Mouse (Mus musculus): ENCODE measurements around the gene Scarb1. TPM values are rescaled to one million over a fixed set of nuclear protein-coding genes. Genes with fewer than 3 reads are reported as not detected.
"Not testable (repeated sequence)": the region's sequence is repeated elsewhere in the genome, so short reads cannot be mapped to it uniquely, and the experiment has no call there.

Scarb1 gene
- polyA plus RNA-seq (2012; rRNA removed): 13.2 and 19.2 TPM in 2 replicates

DNA sequence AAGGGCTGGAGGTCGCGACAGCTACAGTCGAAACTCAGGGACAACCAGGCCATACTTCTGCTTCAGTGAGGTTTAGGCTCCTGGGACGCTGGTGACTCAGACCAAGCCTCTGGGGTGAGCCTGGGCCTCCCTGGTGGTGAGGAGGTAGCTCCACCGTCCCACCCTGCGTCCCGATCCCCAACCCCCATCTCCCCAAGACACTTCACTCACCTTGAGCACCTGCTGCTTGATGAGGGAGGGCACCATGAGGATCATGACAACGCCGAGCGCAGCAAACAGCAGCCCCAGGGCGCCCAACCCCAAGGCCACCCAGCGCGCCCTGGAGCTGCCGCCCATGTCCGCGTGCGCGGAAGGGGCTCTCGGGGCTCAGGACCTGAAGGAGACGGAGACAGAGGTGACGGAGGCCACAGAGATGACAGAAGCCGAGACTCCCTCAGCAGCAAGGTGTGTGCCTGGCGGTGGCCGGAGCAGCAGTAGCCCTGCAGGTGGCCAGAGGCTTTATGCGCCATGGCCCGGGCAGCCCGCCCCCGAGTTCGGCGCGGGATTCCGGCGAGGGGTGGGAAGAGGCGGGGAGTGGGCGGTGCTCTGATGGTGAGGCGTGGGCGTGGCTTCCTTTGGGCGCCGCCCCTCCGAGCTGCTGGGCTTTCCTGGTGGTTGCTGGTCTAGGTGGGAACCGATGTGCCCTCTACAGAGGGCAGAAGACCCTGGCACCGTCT is at the start of gene Scarb1:
Gene Scarb1 (minus strand): TSS at position 548 of the 716 bp plus-strand sequence.
- no peak for DNase-seq (ENCODE audit: low read depth, low spot score)
- WGBS: under 1% methylated on average over 42 of the region's 42 CpGs

- DNase-seq (ENCODE audit: low read depth, low spot score): peak; percentile 93
- WGBS: under 1% methylated on average over 69 of the region's 69 CpGs
These were observed 48.9 kb upstream of the Scarb1 start, which contains the start of gene Ubc for GRCm38 (mm10) chr5:125389579-125390441. Gene Ubc (minus strand): TSS chr5:125390202.

- WGBS: under 1% methylated on average over 41 of the region's 41 CpGs
- no peak for DNase-seq (ENCODE audit: low read depth, low spot score)
These were observed 48.3 kb upstream of the Scarb1 start, which contains the start of gene Gm10382 for GRCm38 (mm10) chr5:125389131-125389578. Gene Gm10382 (plus strand): TSS chr5:125389322.

- 2% methylated on average over 13 of the region's 13 CpGs for WGBS
- DNase-seq (ENCODE audit: low read depth, low spot score): no peak
These were observed 47.6 kb upstream of the Scarb1 start for GRCm38 (mm10) chr5:125388358-125389092.

DNA sequence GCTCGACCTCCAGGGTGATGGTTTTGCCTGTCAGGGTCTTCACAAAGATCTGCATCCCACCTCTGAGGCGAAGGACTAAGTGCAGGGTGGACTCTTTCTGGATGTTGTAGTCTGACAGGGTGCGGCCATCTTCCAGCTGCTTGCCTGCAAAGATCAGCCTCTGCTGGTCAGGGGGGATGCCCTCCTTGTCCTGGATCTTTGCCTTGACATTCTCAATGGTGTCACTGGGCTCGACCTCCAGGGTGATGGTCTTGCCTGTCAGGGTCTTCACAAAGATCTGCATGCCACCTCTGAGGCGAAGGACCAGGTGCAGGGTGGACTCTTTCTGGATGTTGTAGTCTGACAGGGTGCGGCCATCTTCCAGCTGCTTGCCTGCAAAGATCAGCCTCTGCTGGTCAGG is 46.4 kb upstream of the Scarb1 start:
- WGBS: 64% methylated on average over 5 of the region's 6 CpGs
- not testable (repeated sequence) for DNase-seq (ENCODE audit: low read depth, low spot score)

- no peak for DNase-seq (ENCODE audit: low read depth, low spot score)
- 33% methylated on average over 8 of the region's 8 CpGs for WGBS
These were observed 44.5 kb upstream of the Scarb1 start for GRCm38 (mm10) chr5:125385215-125385940.

GRCm38 (mm10) chr5:125384512-125385214 is 43.8 kb upstream of the Scarb1 start:
- WGBS: 49% methylated on average over 2 of the region's 2 CpGs
- DNase-seq (ENCODE audit: low read depth, low spot score): no peak

- 41% methylated on average over 3 of the region's 3 CpGs for WGBS
These were observed 42.9 kb upstream of the Scarb1 start for GRCm38 (mm10) chr5:125383637-125384420.

GRCm38 (mm10) chr5:125382673-125383558 is 42.0 kb upstream of the Scarb1 start:
- WGBS: 24% methylated on average over 6 of the region's 6 CpGs
- DNase-seq (ENCODE audit: low read depth, low spot score): no peak

More at GRCm38 (mm10) chr5:125383637-125384420, 42.9 kb upstream of the Scarb1 start:
- no peak for DNase-seq (ENCODE audit: low read depth, low spot score)

- WGBS: 30% methylated on average over 5 of the region's 5 CpGs
- no peak for DNase-seq (ENCODE audit: low read depth, low spot score)
These were observed 41.2 kb upstream of the Scarb1 start for GRCm38 (mm10) chr5:125381954-125382672.

GRCm38 (mm10) chr5:125378919-125379318 is 38.0 kb upstream of the Scarb1 start:
- 64% methylated on average over 5 of the region's 5 CpGs for WGBS
- DNase-seq (ENCODE audit: low read depth, low spot score): no peak

- 74% methylated on average over 7 of the region's 7 CpGs for WGBS
- no peak for DNase-seq (ENCODE audit: low read depth, low spot score)
These were observed 36.3 kb upstream of the Scarb1 start for GRCm38 (mm10) chr5:125377214-125377613.

- 72% methylated on average over 2 of the region's 2 CpGs for WGBS
These were observed 35.0 kb upstream of the Scarb1 start for GRCm38 (mm10) chr5:125375871-125376270.

DNA sequence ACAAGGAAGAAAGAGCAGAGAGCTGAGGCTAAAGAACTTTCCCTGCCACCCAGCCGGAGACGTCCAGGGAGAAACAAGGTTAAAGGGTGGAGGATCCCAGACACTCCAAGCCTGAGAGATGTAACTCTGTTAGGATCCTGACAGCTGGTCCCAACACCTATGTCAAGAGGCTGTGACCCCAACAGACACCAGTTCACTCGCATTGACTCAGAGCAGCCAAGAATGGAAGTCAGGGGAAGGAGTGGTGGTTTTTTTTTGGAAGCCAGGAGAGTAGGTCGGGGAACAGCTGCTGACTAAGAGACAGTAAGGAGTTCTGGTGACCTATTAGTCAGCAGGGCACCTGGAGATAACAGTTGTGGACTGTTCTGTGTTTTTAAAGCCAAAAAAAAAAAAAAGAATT is 31.1 kb upstream of the Scarb1 start:
- WGBS: 71% methylated on average over 4 of the region's 4 CpGs
- DNase-seq (ENCODE audit: low read depth, low spot score): no peak

More at GRCm38 (mm10) chr5:125375871-125376270, 35.0 kb upstream of the Scarb1 start:
- DNase-seq (ENCODE audit: low read depth, low spot score): no peak

- 67% methylated on average over 7 of the region's 7 CpGs for WGBS
- no peak for DNase-seq (ENCODE audit: low read depth, low spot score)
These were observed 30.2 kb upstream of the Scarb1 start for GRCm38 (mm10) chr5:125370950-125371693.
